ENCODE assay signal across 25 mouse cellular contexts in genomic region chr2:36093301-36093700, GRCm38 (mm10). TPM values are rescaled to one million over a fixed set of nuclear protein-coding genes. Genes with fewer than 3 reads are reported as not detected.
A peak's percentile ranks its signal among the peaks of the same experiment; 100 is the strongest.
DNase-seq lines count a peak whose midpoint lies in the region; ATAC-seq lines count a peak whose summit lies in the region.
"Had no signal": no experiment of that assay in that cellular context is flagged by ENCODE, and none has a peak within 500 bp of the region (broad histone marks: within the 10 kb centered on the region; RNA-seq: fewer than 3 reads in every experiment).

No protein-coding gene starts in this region.

- H3K27ac ChIP-seq in forebrain, embryonic 14.5 days (ENCODE audit: low read depth, low read length) = no peak overlapping the region
- no peak overlapping the region for H3K27ac ChIP-seq in forebrain, embryonic 12.5 days
- H3K27ac ChIP-seq in hindbrain, embryonic 10.5 days = no peak overlapping the region
- no peak overlapping the region for H3K27ac ChIP-seq in hindbrain, embryonic 14.5 days
- H3K27ac ChIP-seq in midbrain, embryonic 11.5 days (ENCODE audit: low read depth, low read length) = no peak overlapping the region
- H3K27ac ChIP-seq in midbrain, embryonic 15.5 days = no peak overlapping the region
- H3K27ac ChIP-seq: heart, embryonic 15.5 days; hindbrain, embryonic 12.5 days; hindbrain, postnatal 0 days had no signal

- no peak overlapping the region for H3K9ac ChIP-seq in forebrain, embryonic 14.5 days (ENCODE audit: low read length)
- no peak overlapping the region for H3K9ac ChIP-seq in forebrain, embryonic 12.5 days
- no peak overlapping the region for H3K9ac ChIP-seq in hindbrain, embryonic 14.5 days
- H3K9ac ChIP-seq in midbrain, embryonic 11.5 days (ENCODE audit: low read length) = no peak overlapping the region
- no peak overlapping the region for H3K9ac ChIP-seq in midbrain, embryonic 15.5 days
- H3K9ac ChIP-seq: heart, embryonic 12.5 days; heart, embryonic 15.5 days; hindbrain, embryonic 12.5 days had no signal

- no peaks in the 10 kb centered on the region for H3K9me3 ChIP-seq in forebrain, embryonic 14.5 days (replicated peaks; ENCODE audit: control insufficient read depth, low read length)
- no peaks in the 10 kb centered on the region for H3K9me3 ChIP-seq in forebrain, embryonic 12.5 days
- no peaks in the 10 kb centered on the region for H3K9me3 ChIP-seq in hindbrain, embryonic 10.5 days
- H3K9me3 ChIP-seq in hindbrain, embryonic 14.5 days (ENCODE audit: control insufficient read depth, low read length) = no peaks in the 10 kb centered on the region
- H3K9me3 ChIP-seq in midbrain, embryonic 11.5 days (ENCODE audit: control insufficient read depth, low read length) = no peaks in the 10 kb centered on the region
- H3K9me3 ChIP-seq in midbrain, embryonic 15.5 days = no peaks in the 10 kb centered on the region
- H3K9me3 ChIP-seq: heart, embryonic 12.5 days; heart, embryonic 15.5 days; hindbrain, embryonic 12.5 days had no signal

- peaks cover 92% of the 10 kb centered on the region for H3K27me3 ChIP-seq in forebrain, embryonic 14.5 days (replicated peaks; ENCODE audit: control insufficient read depth, insufficient read depth, low read length)
- peaks cover 100% of the 10 kb centered on the region for H3K27me3 ChIP-seq in forebrain, embryonic 12.5 days
- peaks cover 100% of the 10 kb centered on the region for H3K27me3 ChIP-seq in hindbrain, embryonic 10.5 days (ENCODE audit: insufficient read depth, poor library complexity, severe bottlenecking)
- peaks cover 100% of the 10 kb centered on the region for H3K27me3 ChIP-seq in hindbrain, embryonic 14.5 days (ENCODE audit: control insufficient read depth, insufficient read depth, low read length)
- peaks cover 98% of the 10 kb centered on the region for H3K27me3 ChIP-seq in midbrain, embryonic 11.5 days (ENCODE audit: control insufficient read depth, insufficient read depth, low read length)
- H3K27me3 ChIP-seq in midbrain, embryonic 15.5 days (replicated peaks) = peaks cover 100% of the 10 kb centered on the region

- DNase-seq in embryo, embryonic 10.5 days (ENCODE audit: low spot score) = peak; percentile 43
- DNase-seq in embryo, embryonic 9.5 days (ENCODE audit: extremely low spot score) = no peak
- no peak for DNase-seq in forebrain, embryonic 14.5 days (ENCODE audit: low spot score)
- DNase-seq in hindbrain, embryonic 10.5 days (ENCODE audit: low spot score) = peak; percentile 18
- no peak for DNase-seq in hindbrain, embryonic 14.5 days (ENCODE audit: low spot score)
- DNase-seq in midbrain, embryonic 11.5 days (ENCODE audit: low spot score, missing footprints) = peak; percentile 92
- DNase-seq: adrenal gland, adult 8-10 months; adrenal gland, postnatal 25 days; cerebellum, adult 11-12 months; cerebellum, adult 8-10 months; cerebellum, postnatal 10 days; cerebellum, postnatal 36 days; gastrocnemius, postnatal 25 days; heart, adult 18-20 months; heart, postnatal 10 days; heart, postnatal 36 days had no signal

- H3K36me3 ChIP-seq in forebrain, embryonic 14.5 days (ENCODE audit: control insufficient read depth, insufficient read depth, low read length) = no peaks in the 10 kb centered on the region
- H3K36me3 ChIP-seq in forebrain, embryonic 12.5 days (replicated peaks) = no peaks in the 10 kb centered on the region
- no peaks in the 10 kb centered on the region for H3K36me3 ChIP-seq in hindbrain, embryonic 10.5 days
- H3K36me3 ChIP-seq in hindbrain, embryonic 14.5 days (replicated peaks; ENCODE audit: control insufficient read depth, insufficient read depth) = no peaks in the 10 kb centered on the region
- no peaks in the 10 kb centered on the region for H3K36me3 ChIP-seq in midbrain, embryonic 11.5 days (ENCODE audit: control insufficient read depth, insufficient read depth, low read length)
- H3K36me3 ChIP-seq in midbrain, embryonic 15.5 days (replicated peaks) = no peaks in the 10 kb centered on the region
- H3K36me3 ChIP-seq: heart, embryonic 12.5 days; heart, embryonic 15.5 days; hindbrain, embryonic 12.5 days had no signal

- 12% methylated on average over 7 of the region's 7 CpGs for WGBS in forebrain, embryonic 14.5 days
- WGBS in forebrain, embryonic 12.5 days = 20% methylated on average over 7 of the region's 7 CpGs
- 12% methylated on average over 7 of the region's 7 CpGs for WGBS in hindbrain, embryonic 10.5 days
- 17% methylated on average over 7 of the region's 7 CpGs for WGBS in hindbrain, embryonic 14.5 days
- 18% methylated on average over 7 of the region's 7 CpGs for WGBS in midbrain, embryonic 11.5 days
- WGBS in midbrain, embryonic 15.5 days = 13% methylated on average over 7 of the region's 7 CpGs

- peak overlapping the region; percentile 31; the same call in 1 of the 2 replicates for H3K4me2 ChIP-seq in forebrain, embryonic 14.5 days (ENCODE audit: low read length)
- H3K4me2 ChIP-seq in forebrain, embryonic 12.5 days = no peak overlapping the region
- H3K4me2 ChIP-seq in hindbrain, embryonic 14.5 days (replicated peaks) = no peak overlapping the region
- H3K4me2 ChIP-seq in midbrain, embryonic 11.5 days = no peak overlapping the region
- no peak overlapping the region for H3K4me2 ChIP-seq in midbrain, embryonic 15.5 days
- H3K4me2 ChIP-seq: heart, embryonic 12.5 days; heart, embryonic 15.5 days; hindbrain, embryonic 12.5 days had no signal

- H3K4me1 ChIP-seq in forebrain, embryonic 14.5 days (ENCODE audit: control insufficient read depth, insufficient read depth, low read length) = peaks cover 7% of the 10 kb centered on the region
- H3K4me1 ChIP-seq in forebrain, embryonic 12.5 days = peaks cover 15% of the 10 kb centered on the region
- H3K4me1 ChIP-seq in hindbrain, embryonic 10.5 days (replicated peaks) = peaks cover 16% of the 10 kb centered on the region
- H3K4me1 ChIP-seq in hindbrain, embryonic 14.5 days (replicated peaks; ENCODE audit: control insufficient read depth, insufficient read depth, low read length) = peaks cover 14% of the 10 kb centered on the region
- peaks cover 12% of the 10 kb centered on the region for H3K4me1 ChIP-seq in midbrain, embryonic 11.5 days (ENCODE audit: control insufficient read depth, insufficient read depth, low read length)
- H3K4me1 ChIP-seq in midbrain, embryonic 15.5 days = peaks cover 14% of the 10 kb centered on the region

- no peak overlapping the region for H3K4me3 ChIP-seq in forebrain, embryonic 14.5 days (ENCODE audit: low read depth, low read length)
- no peak overlapping the region for H3K4me3 ChIP-seq in forebrain, embryonic 12.5 days (replicated peaks)
- H3K4me3 ChIP-seq in hindbrain, embryonic 10.5 days = no peak overlapping the region
- no peak overlapping the region for H3K4me3 ChIP-seq in hindbrain, embryonic 14.5 days (replicated peaks; ENCODE audit: low read length)
- H3K4me3 ChIP-seq in midbrain, embryonic 11.5 days (ENCODE audit: low read depth, low read length) = no peak overlapping the region
- no peak overlapping the region for H3K4me3 ChIP-seq in midbrain, embryonic 15.5 days
- H3K4me3 ChIP-seq: heart, embryonic 15.5 days; hindbrain, embryonic 12.5 days had no signal

- ATAC-seq in forebrain, embryonic 14.5 days = no peak
- no peak for ATAC-seq in forebrain, embryonic 12.5 days (ENCODE audit: low FRiP score)
- ATAC-seq in hindbrain, embryonic 14.5 days (ENCODE audit: low FRiP score) = no peak
- ATAC-seq in midbrain, embryonic 11.5 days (ENCODE audit: low FRiP score) = no peak
- no peak for ATAC-seq in midbrain, embryonic 15.5 days (replicated peaks)
- ATAC-seq: activated CD4-positive, CD25-positive, alpha-beta regulatory T cell, adult 4 months; hindbrain, postnatal 0 days; inflammation-experienced regulatory T-cells, adult 6 months; intestine, embryonic 16.5 days had no signal

RNA-seq across cellular contexts. Expression of gene Lhx6, which starts 11.9 kb away (rescaled TPM):
- 14.7 and 27.3 TPM in 2 replicates for polyA plus RNA-seq in forebrain, embryonic 14.5 days (2014; fragmentation: Nextera tagmentation; extraction: Ambion mirVana)
- 21.9 and 34.2 TPM in 2 replicates for polyA plus RNA-seq in forebrain, embryonic 12.5 days (2016; fragmentation: Nextera tagmentation; extraction: Ambion mirVana)
- 0.84 and 2.0 TPM in 2 replicates for polyA plus RNA-seq in hindbrain, embryonic 10.5 days (2016; fragmentation: Nextera tagmentation; extraction: Ambion mirVana)
- polyA plus RNA-seq in hindbrain, embryonic 14.5 days (2014; fragmentation: Nextera tagmentation; extraction: Ambion mirVana) = 0.90 and 1.2 TPM in 2 replicates
- polyA plus RNA-seq in midbrain, embryonic 11.5 days (2014; fragmentation: Nextera tagmentation; extraction: Ambion mirVana) = 0.92 and 1.3 TPM in 2 replicates
- polyA plus RNA-seq in midbrain, embryonic 15.5 days (2015; fragmentation: Nextera tagmentation; extraction: Ambion mirVana) = 4.5 and 5.2 TPM in 2 replicates
- polyA plus RNA-seq: activated CD4-positive, CD25-positive, alpha-beta regulatory T cell, adult 4 months; inflammation-experienced regulatory T-cells, adult 6 months had no signal

RNA-seq across cellular contexts. Expression of gene Mrrf, which starts 42.9 kb away (rescaled TPM):
- polyA plus RNA-seq in forebrain, embryonic 14.5 days (2014; fragmentation: Nextera tagmentation; extraction: Ambion mirVana) = 37.2 and 39.9 TPM in 2 replicates
- 23.2 and 23.4 TPM in 2 replicates for polyA plus RNA-seq in forebrain, embryonic 12.5 days (2016; fragmentation: Nextera tagmentation; extraction: Ambion mirVana)
- 24.7 and 25.9 TPM in 2 replicates for polyA plus RNA-seq in hindbrain, embryonic 10.5 days (2016; fragmentation: Nextera tagmentation; extraction: Ambion mirVana)
- 30.8 and 33.3 TPM in 2 replicates for polyA plus RNA-seq in hindbrain, embryonic 14.5 days (2014; fragmentation: Nextera tagmentation; extraction: Ambion mirVana)
- 29.9 and 30.8 TPM in 2 replicates for polyA plus RNA-seq in midbrain, embryonic 11.5 days (2014; fragmentation: Nextera tagmentation; extraction: Ambion mirVana)
- polyA plus RNA-seq in midbrain, embryonic 15.5 days (2015; fragmentation: Nextera tagmentation; extraction: Ambion mirVana) = 23.1 and 24.1 TPM in 2 replicates

RNA-seq across cellular contexts. Expression of gene Rbm18, which starts 43.3 kb away (rescaled TPM):
- polyA plus RNA-seq in forebrain, embryonic 14.5 days (2014; fragmentation: Nextera tagmentation; extraction: Ambion mirVana) = 166 and 187 TPM in 2 replicates
- polyA plus RNA-seq in forebrain, embryonic 12.5 days (2016; fragmentation: Nextera tagmentation; extraction: Ambion mirVana) = 113 and 121 TPM in 2 replicates
- 88.2 and 98.7 TPM in 2 replicates for polyA plus RNA-seq in hindbrain, embryonic 10.5 days (2016; fragmentation: Nextera tagmentation; extraction: Ambion mirVana)
- polyA plus RNA-seq in hindbrain, embryonic 14.5 days (2014; fragmentation: Nextera tagmentation; extraction: Ambion mirVana) = 130 and 137 TPM in 2 replicates
- polyA plus RNA-seq in midbrain, embryonic 11.5 days (2014; fragmentation: Nextera tagmentation; extraction: Ambion mirVana) = 119 and 127 TPM in 2 replicates
- 146 and 147 TPM in 2 replicates for polyA plus RNA-seq in midbrain, embryonic 15.5 days (2015; fragmentation: Nextera tagmentation; extraction: Ambion mirVana)

RNA-seq across cellular contexts. Expression of gene Morn5, which starts 44.0 kb away (rescaled TPM):
- 2.6 and 3.4 TPM in 2 replicates for polyA plus RNA-seq in forebrain, embryonic 14.5 days (2014; fragmentation: Nextera tagmentation; extraction: Ambion mirVana)
- polyA plus RNA-seq in forebrain, embryonic 12.5 days (2016; fragmentation: Nextera tagmentation; extraction: Ambion mirVana) = 0.69 and 1.3 TPM in 2 replicates
- polyA plus RNA-seq in hindbrain, embryonic 10.5 days (2016; fragmentation: Nextera tagmentation; extraction: Ambion mirVana) = 1.3 and 4.0 TPM in 2 replicates
- 3.1 and 4.2 TPM in 2 replicates for polyA plus RNA-seq in hindbrain, embryonic 14.5 days (2014; fragmentation: Nextera tagmentation; extraction: Ambion mirVana)
- 0.33 TPM in 1 of 2 replicates, not detected in the other for polyA plus RNA-seq in midbrain, embryonic 11.5 days (2014; fragmentation: Nextera tagmentation; extraction: Ambion mirVana)
- 2.0 and 3.7 TPM in 2 replicates for polyA plus RNA-seq in midbrain, embryonic 15.5 days (2015; fragmentation: Nextera tagmentation; extraction: Ambion mirVana)
- polyA plus RNA-seq: activated CD4-positive, CD25-positive, alpha-beta regulatory T cell, adult 4 months; heart, embryonic 12.5 days; inflammation-experienced regulatory T-cells, adult 6 months had no signal

RNA-seq across cellular contexts. Expression of gene Ndufa8, which starts 44.1 kb away (rescaled TPM):
- 283 and 287 TPM in 2 replicates for polyA plus RNA-seq in forebrain, embryonic 14.5 days (2014; fragmentation: Nextera tagmentation; extraction: Ambion mirVana)
- 161 and 169 TPM in 2 replicates for polyA plus RNA-seq in forebrain, embryonic 12.5 days (2016; fragmentation: Nextera tagmentation; extraction: Ambion mirVana)
- 202 and 224 TPM in 2 replicates for polyA plus RNA-seq in hindbrain, embryonic 10.5 days (2016; fragmentation: Nextera tagmentation; extraction: Ambion mirVana)
- polyA plus RNA-seq in hindbrain, embryonic 14.5 days (2014; fragmentation: Nextera tagmentation; extraction: Ambion mirVana) = 324 and 335 TPM in 2 replicates
- polyA plus RNA-seq in midbrain, embryonic 11.5 days (2014; fragmentation: Nextera tagmentation; extraction: Ambion mirVana) = 184 and 186 TPM in 2 replicates
- polyA plus RNA-seq in midbrain, embryonic 15.5 days (2015; fragmentation: Nextera tagmentation; extraction: Ambion mirVana) = 290 and 315 TPM in 2 replicates

Comparison
In these comparisons a context has a peak if more than half of its experiments do, and no peak if none do; other contexts are left out.
1. DNase-seq: peak in embryo, embryonic 10.5 days (single experiment), hindbrain, embryonic 10.5 days (single experiment) and midbrain, embryonic 11.5 days (single experiment); none in embryo, embryonic 9.5 days (single experiment), forebrain, embryonic 14.5 days (single experiment) and hindbrain, embryonic 14.5 days (single experiment).